Mouse (Mus musculus) thymus, adult 2 months (tissue): ENCODE measurements at regions not wholly inside any gene's neighbourhood (a gene's known extent, or its start where the extent isn't known, plus 50 kb on each side); places are given as distances from the start of the nearest gene placed in this dataset.
"Not testable (repeated sequence)": the region's sequence is repeated elsewhere in the genome, so short reads cannot be mapped to it uniquely, and the experiment has no call there.

Experiments used
- DNase-seq: peaks from one replicate; pipeline ENCODE4 v3.0.0; 2021
- H3K27ac ChIP-seq: fragments of 200-500 bp; 2 replicates; pipeline ENCODE4 v1.5.1; 2012; ENCODE audit warnings: low read length, control low read depth; ENCODE audit not compliant: control insufficient read depth, insufficient read depth
- H3K27me3 ChIP-seq: fragments of 200-500 bp; 2 replicates; pipeline ENCODE4 v1.6.1; 2012; ENCODE audit warnings: mild to moderate bottlenecking, low read length, moderate library complexity, mixed read lengths; ENCODE audit not compliant: control insufficient read depth, insufficient read depth
- H3K36me3 ChIP-seq: fragments of 200-500 bp; 2 replicates; pipeline ENCODE4 v1.6.1; 2012; ENCODE audit warnings: mild to moderate bottlenecking, low read length, moderate library complexity; ENCODE audit not compliant: control insufficient read depth, insufficient read depth
- H3K4me1 ChIP-seq: fragments of 200-500 bp; replicated peaks from 2 replicates; pipeline ENCODE4 v1.6.1; 2012; ENCODE audit warnings: low read length; ENCODE audit not compliant: control insufficient read depth, insufficient read depth
- H3K4me3 ChIP-seq: fragments of 200-500 bp; 2 replicates; pipeline ENCODE4 v1.5.1; 2012; ENCODE audit warnings: mild to moderate bottlenecking, low read length, control low read depth, moderate library complexity; ENCODE audit not compliant: control insufficient read depth, insufficient read depth
- CTCF ChIP-seq: fragments of 200-500 bp; IDR thresholded peaks from 2 replicates; pipeline ENCODE4 v1.5.1; 2012; ENCODE audit warnings: mild to moderate bottlenecking, control low read depth, low read length, moderate library complexity, borderline replicate concordance; ENCODE audit not compliant: control insufficient read depth, poor library complexity, insufficient read depth; ENCODE audit errors: extremely low read depth
- POLR2A ChIP-seq: fragments of 200-500 bp; IDR thresholded peaks from 2 replicates; pipeline ENCODE4 v1.6.1; 2012; ENCODE audit warnings: mild to moderate bottlenecking, low read length, control low read depth, moderate library complexity; ENCODE audit not compliant: control insufficient read depth, poor library complexity, insufficient read depth; ENCODE audit errors: extremely low read depth
- WGBS: fragments of 180-500 bp; shearing (Covaris S2); methylation state at CpG from one replicate; pipeline ENCODE4 v1.1.7; 2018; 5-methylcytosine and 5-hydroxymethylcytosine counted together

DNA sequence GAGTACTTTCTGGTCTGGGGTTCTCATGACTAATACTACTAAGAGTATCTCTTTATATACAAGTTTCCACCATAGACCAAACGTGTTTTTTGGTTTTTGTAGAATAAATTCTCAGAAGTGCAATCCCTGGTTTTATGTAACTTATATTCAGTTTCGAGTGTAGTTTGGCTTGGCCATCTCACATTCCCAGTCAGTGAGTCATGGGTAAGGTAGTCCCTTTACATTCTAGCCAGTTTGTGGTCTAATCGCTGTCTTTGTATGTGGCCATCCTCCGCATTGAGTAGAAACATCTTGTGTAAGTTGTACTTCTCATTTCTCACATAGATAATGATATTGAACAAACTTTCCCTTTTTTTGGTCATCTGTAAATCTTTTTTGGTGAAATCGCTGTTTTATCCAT, 88.3 kb downstream of the Anxa5 start:
- 86% methylated on average over 5 of the region's 5 CpGs for WGBS
- no peak for DNase-seq
- no peak overlapping the region for H3K27ac ChIP-seq

GRCm38 (mm10) chr3:36383438-36383945, 92.2 kb downstream of the Anxa5 start:
- 91% methylated on average over 4 of the region's 4 CpGs for WGBS

More for the DNA sequence above, 88.3 kb downstream of the Anxa5 start:
- H3K36me3 ChIP-seq = no peaks in the 10 kb centered on the region
- H3K4me1 ChIP-seq = no peaks in the 10 kb centered on the region; the same call in 1 of the 2 replicates
- TF ChIP-seq CTCF (no peak), POLR2A (no peak)
- H3K27me3 ChIP-seq = no peaks in the 10 kb centered on the region
- no peak overlapping the region for H3K4me3 ChIP-seq

DNA sequence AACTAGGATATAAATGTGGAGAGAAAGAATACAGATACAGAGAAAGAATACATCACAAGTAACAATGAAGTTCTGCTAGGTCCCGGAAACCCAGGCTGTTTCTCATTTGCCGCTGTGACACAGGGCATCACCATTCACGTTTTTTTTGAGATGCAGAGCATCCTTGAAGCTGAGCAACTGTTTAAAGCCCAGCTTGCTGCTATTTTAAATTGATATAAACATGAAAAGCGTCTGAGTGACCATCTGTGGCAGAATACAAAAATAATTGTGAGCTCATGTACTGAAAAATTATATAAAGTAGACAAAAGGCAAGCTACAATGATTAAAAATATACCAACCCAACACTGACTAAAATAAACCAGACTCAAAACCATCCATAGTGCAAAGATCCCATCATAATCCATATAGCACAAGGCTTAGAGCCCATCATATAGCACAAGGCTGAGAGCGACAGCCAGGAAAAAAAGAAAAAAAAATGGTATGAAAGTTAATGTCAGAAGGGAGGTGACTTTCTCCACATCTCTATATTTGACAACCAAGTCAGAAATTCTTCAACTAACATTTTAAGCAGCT, 94.0 kb downstream of the Anxa5 start:
- Histone ChIP-seq H3K36me3 (no peaks in the 10 kb centered on the region), H3K4me1 (no peaks in the 10 kb centered on the region; the same call in 1 of the 2 replicates), H3K27ac (no peak overlapping the region), H3K27me3 (no peaks in the 10 kb centered on the region), H3K4me3 (no peak overlapping the region)
- TF ChIP-seq POLR2A = no peak
- no peak for TF ChIP-seq CTCF
- DNase-seq = no peak
- 88% methylated on average over 5 of the region's 5 CpGs for WGBS

More at GRCm38 (mm10) chr3:36383438-36383945, 92.2 kb downstream of the Anxa5 start:
- TF ChIP-seq POLR2A = no peak
- no peak for TF ChIP-seq CTCF
- Histone ChIP-seq H3K4me3 (no peak overlapping the region), H3K36me3 (no peaks in the 10 kb centered on the region), H3K4me1 (no peaks in the 10 kb centered on the region; the same call in 1 of the 2 replicates), H3K27me3 (no peaks in the 10 kb centered on the region), H3K27ac (no peak overlapping the region)
- no peak for DNase-seq

- 79% methylated on average over 2 of the region's 2 CpGs for WGBS
- no peak for TF ChIP-seq CTCF
- no peak for TF ChIP-seq POLR2A
- Histone ChIP-seq H3K36me3 (no peaks in the 10 kb centered on the region), H3K4me1 (no peaks in the 10 kb centered on the region), H3K27ac (no peak overlapping the region), H3K4me3 (no peak overlapping the region), H3K27me3 (no peaks in the 10 kb centered on the region)
- no peak for DNase-seq
Observed at GRCm38 (mm10) chr3:36375722-36376121, 100.0 kb downstream of the Anxa5 start.

DNA sequence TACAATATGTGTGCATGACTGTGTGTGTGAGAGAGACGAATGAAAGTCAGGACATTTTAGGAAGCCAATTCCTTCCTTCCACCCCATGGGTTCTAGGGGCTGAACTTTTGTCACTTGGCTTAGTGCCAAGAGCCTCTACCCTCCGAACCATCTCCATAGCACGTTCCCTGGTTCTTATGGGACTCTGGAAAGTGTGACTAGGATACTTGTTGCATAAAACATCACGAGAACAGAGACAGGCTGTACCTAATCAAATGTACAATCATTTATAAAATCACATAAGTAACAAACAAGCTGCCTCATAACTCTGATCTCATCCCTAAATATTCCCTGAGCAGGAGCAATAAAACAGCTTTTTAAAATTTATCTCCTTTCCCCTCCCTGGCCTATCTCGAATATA, 100.8 kb downstream of the Anxa5 start:
- 85% methylated on average over 5 of the region's 5 CpGs for WGBS
- Histone ChIP-seq H3K4me3 (no peak overlapping the region), H3K27me3 (no peaks in the 10 kb centered on the region), H3K27ac (no peak overlapping the region), H3K36me3 (no peaks in the 10 kb centered on the region), H3K4me1 (no peaks in the 10 kb centered on the region)
- DNase-seq = no peak
- TF ChIP-seq POLR2A (no peak), CTCF (no peak)

DNA sequence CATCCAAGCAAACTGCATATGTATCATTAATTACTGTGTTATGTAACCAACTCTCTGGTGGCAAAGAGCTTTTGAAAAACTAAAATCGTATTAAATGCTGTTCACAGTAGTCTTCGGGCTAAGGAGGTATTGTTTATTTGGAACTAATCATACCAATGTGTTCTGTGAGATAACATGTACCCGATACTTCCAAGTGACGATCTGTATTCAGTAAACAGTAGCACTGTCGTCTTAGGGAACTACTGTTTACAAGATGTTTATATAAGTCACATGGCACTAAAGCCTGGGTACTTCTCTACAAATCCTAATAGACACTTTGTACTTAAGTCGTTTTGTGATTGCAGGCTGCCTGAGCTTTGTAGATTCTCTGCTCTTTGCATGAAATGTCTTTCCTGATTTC, 114.8 kb downstream of the Anxa5 start:
- WGBS = 73% methylated on average over 6 of the region's 6 CpGs
- TF ChIP-seq CTCF (no peak), POLR2A (no peak)

DNA sequence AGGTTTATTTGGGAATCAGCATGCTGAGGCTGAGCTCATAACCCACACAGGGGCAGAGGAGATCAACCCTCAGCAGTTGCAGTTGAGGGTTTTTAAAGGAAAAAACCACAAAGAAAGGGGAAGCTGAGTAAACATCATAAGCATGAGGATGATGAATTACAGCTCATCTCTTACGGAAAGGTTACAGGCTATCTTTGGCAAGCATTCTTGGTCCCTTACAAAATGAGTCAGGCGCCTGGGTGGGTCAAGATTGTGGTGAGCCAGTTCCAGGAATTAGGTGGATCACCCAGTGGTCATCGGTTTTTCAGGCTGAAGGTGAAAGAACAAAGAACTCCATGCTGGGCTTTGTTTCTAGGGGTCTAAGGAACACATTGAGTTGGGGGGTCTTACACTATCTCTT, 121.5 kb downstream of the Anxa5 start:
- 89% methylated on average over 3 of the region's 3 CpGs for WGBS
- not testable (repeated sequence) for H3K27ac ChIP-seq, H3K4me1 ChIP-seq, H3K4me3 ChIP-seq, H3K27me3 ChIP-seq, H3K36me3 ChIP-seq, DNase-seq

More for the DNA sequence above, 114.8 kb downstream of the Anxa5 start:
- no peaks in the 10 kb centered on the region for H3K36me3 ChIP-seq
- H3K4me3 ChIP-seq = no peak overlapping the region
- no peak overlapping the region for H3K27ac ChIP-seq
- H3K4me1 ChIP-seq = no peaks in the 10 kb centered on the region
- H3K27me3 ChIP-seq = no peaks in the 10 kb centered on the region
- no peak for DNase-seq
